Mouse (Mus musculus) liver, adult 2 months (tissue): Measurements from ENCODE around the gene Dst.

Experiments used
- CTCF ChIP-seq: fragments of 200-500 bp; IDR thresholded peaks from 2 replicates; pipeline ENCODE4 v1.5.1; 2011; ENCODE audit warnings: low read depth, low read length, control low read depth
- POLR2A ChIP-seq: fragments of 200-500 bp; IDR thresholded peaks from 2 replicates; pipeline ENCODE4 v1.6.1; 2011; ENCODE audit warnings: low read length, control low read depth; ENCODE audit not compliant: insufficient read depth; ENCODE audit errors: extremely low read depth

GRCm38 (mm10) chr1:33908191-33908962 is at the start of gene Dst:
- TF ChIP-seq POLR2A (no peak), CTCF (no peak)
